Mouse (Mus musculus) forebrain, postnatal 0 days (tissue): Measurements from ENCODE around the gene Zwint. TPM values are rescaled to one million over a fixed set of nuclear protein-coding genes. Genes with fewer than 3 reads are reported as not detected.

Experiments
- ATAC-seq: fragments of 200-750 bp; cut with Nextera tagmentation; 2 replicates; pipeline ENCODE4 v1.8.0; 2017; ENCODE audit warnings: mild to moderate bottlenecking, moderate library complexity
- DNase-seq: peaks from one replicate; pipeline ENCODE4 v3.0.0-alpha.2; 2015
- H3K27ac ChIP-seq: fragments of 300-500 bp; sonication (generic); 2 replicates; pipeline ENCODE4 v1.5.1; 2014; ENCODE audit warnings: low read depth, mild to moderate bottlenecking, antibody characterized with exemption, low read length, moderate library complexity, mixed read lengths
- H3K27me3 ChIP-seq: fragments of 300-500 bp; sonication (generic); 2 replicates; pipeline ENCODE4 v1.6.1; 2014; ENCODE audit warnings: mild to moderate bottlenecking, low read length, mixed read lengths; ENCODE audit not compliant: insufficient read depth
- H3K36me3 ChIP-seq: fragments of 300-500 bp; sonication (generic); 2 replicates; pipeline ENCODE4 v1.6.1; 2014; ENCODE audit warnings: mild to moderate bottlenecking, moderate library complexity; ENCODE audit not compliant: insufficient read depth
- H3K4me1 ChIP-seq: fragments of 300-500 bp; sonication (generic); 2 replicates; pipeline ENCODE4 v1.6.1; 2014; ENCODE audit warnings: antibody characterized with exemption; ENCODE audit not compliant: insufficient read depth
- H3K4me2 ChIP-seq: fragments of 300-500 bp; sonication (generic); 2 replicates; pipeline ENCODE4 v1.6.1; 2014; ENCODE audit warnings: low read depth, mild to moderate bottlenecking, moderate library complexity
- H3K4me3 ChIP-seq: fragments of 300-500 bp; sonication (generic); 2 replicates; pipeline ENCODE4 v1.5.1; 2014; ENCODE audit warnings: low read depth, low read length, mixed read lengths
- H3K9ac ChIP-seq: fragments of 300-500 bp; sonication (generic); 2 replicates; pipeline ENCODE4 v1.6.1; 2014; ENCODE audit warnings: mild to moderate bottlenecking
- H3K9me3 ChIP-seq: fragments of 300-500 bp; sonication (generic); 2 replicates; pipeline ENCODE4 v1.6.1; 2016; ENCODE audit warnings: low read length
- CTCF ChIP-seq: sonication (generic); IDR thresholded peaks from 2 replicates; pipeline ENCODE4 v1.5.1; 2016; ENCODE audit warnings: antibody characterized with exemption, control low read depth, low read depth
- WGBS: fragments of 180-500 bp; shearing (Covaris S2); extraction: QIAGEN DNeasy Blood & Tissue Kit; methylation state at CpG from one replicate; pipeline ENCODE4 v1.1.7; 2014; 5-methylcytosine and 5-hydroxymethylcytosine counted together
- polyA plus RNA-seq: library from polyadenylated mRNA; unstranded; fragments of >200 nt; fragmentation: Nextera tagmentation; extraction: Ambion mirVana; gene quantifications from 2 replicates; pipeline ENCODE4 v1.2.1, GENCODE M21; 2015
- total RNA-seq: library from RNA; depleted of rRNA; stranded (reverse); fragments of >200 nt; gene quantifications from 2 replicates; pipeline ENCODE4 v1.2.3, GENCODE M21; 2014

Zwint gene
- total and polyA plus RNA-seq, 2 experiments from 2014 or later, result 751 to 943 TPM

DNA sequence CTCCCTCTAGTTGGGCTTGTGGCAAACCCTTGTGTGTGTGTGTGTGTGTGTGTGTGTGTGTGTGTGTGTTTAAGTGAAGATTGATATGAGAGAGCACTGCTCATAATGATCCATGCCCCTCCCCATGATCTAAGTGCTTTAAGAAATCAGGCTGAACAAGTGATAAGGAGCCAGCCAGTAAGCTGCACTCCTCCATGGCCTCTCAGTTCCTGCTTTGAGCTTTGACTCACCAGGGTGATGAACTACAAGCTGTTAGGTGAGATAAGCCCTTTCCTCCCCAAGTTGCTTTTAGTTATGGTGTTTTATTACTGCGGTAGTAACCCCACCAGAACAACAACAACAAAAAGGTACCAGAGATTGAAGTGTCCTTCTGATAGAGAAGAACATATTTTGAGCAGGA is 21.9 kb downstream of the Zwint start:
- WGBS, result 92% methylated on average over 1 of the region's 1 CpGs
- ATAC-seq, result no peak

DNA sequence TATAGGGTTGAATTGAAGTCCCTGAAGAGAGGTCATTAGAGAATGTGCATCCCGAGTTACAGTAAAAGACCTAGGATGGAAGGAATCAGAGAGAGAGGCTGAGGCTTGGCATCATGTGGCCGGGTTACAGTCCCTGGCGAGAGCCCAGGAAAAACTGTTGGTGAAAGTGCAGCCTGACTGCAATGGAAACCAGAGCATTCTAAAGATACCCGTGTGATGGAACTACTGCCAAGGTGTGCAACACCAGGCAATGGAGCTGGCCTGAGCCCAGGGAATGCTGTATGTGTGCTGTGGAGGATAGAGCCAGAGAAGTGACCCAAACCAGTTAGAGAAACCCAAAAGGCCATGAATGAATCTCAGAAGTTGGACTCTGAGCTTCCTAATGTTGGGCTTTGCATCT is 24.4 kb downstream of the Zwint start:
- 86% methylated on average over 4 of the region's 4 CpGs for WGBS
- peaks cover 6% of the 10 kb centered on the region for H3K36me3 ChIP-seq
- no peak overlapping the region for H3K27ac ChIP-seq
- no peak overlapping the region for H3K4me2 ChIP-seq
- no peak overlapping the region for H3K9ac ChIP-seq
- no peaks in the 10 kb centered on the region for H3K27me3 ChIP-seq
- ATAC-seq (no peak), DNase-seq (no peak)
- H3K4me1 ChIP-seq, result no peaks in the 10 kb centered on the region
- no peak overlapping the region for H3K4me3 ChIP-seq
- H3K9me3 ChIP-seq, result no peaks in the 10 kb centered on the region
- TF ChIP-seq CTCF, result no peak

More for the DNA sequence above, 21.9 kb downstream of the Zwint start:
- Histone ChIP-seq H3K27me3 (no peaks in the 10 kb centered on the region), H3K27ac (no peak overlapping the region), H3K9ac (no peak overlapping the region), H3K4me3 (no peak overlapping the region), H3K4me2 (no peak overlapping the region), H3K9me3 (no peaks in the 10 kb centered on the region), H3K36me3 (peaks cover 9% of the 10 kb centered on the region), H3K4me1 (no peaks in the 10 kb centered on the region)
- no peak for DNase-seq
- no peak for TF ChIP-seq CTCF

DNA sequence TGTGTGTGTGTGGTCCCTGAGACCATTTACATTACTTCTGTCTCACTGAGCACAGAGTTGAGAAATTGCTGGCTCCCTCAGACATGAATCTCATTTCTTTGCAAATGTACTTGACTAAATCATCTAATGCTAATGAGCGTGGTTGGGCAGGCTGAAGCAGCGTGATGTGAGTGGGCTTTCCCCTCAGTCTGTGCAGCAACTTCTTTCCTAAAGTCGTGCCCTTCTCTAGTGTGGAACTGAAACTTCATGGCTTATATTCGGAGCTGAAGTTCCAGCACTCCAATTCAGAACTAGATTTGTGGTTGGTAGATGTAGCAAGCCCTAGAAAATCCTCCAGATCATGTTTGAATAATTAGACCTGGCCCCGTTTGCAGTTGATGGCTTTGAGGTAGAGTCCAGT is 46.4 kb downstream of the Zwint start:
- WGBS, result 73% methylated on average over 5 of the region's 5 CpGs
- no peaks in the 10 kb centered on the region for H3K36me3 ChIP-seq
- no peak overlapping the region for H3K9ac ChIP-seq
- no peak overlapping the region for H3K27ac ChIP-seq
- TF ChIP-seq CTCF, result no peak
- no peak overlapping the region for H3K4me3 ChIP-seq
- no peaks in the 10 kb centered on the region for H3K9me3 ChIP-seq
- H3K4me2 ChIP-seq, result no peak overlapping the region
- ATAC-seq (no peak), DNase-seq (no peak)
- H3K27me3 ChIP-seq, result no peaks in the 10 kb centered on the region
- H3K4me1 ChIP-seq, result no peaks in the 10 kb centered on the region

DNA sequence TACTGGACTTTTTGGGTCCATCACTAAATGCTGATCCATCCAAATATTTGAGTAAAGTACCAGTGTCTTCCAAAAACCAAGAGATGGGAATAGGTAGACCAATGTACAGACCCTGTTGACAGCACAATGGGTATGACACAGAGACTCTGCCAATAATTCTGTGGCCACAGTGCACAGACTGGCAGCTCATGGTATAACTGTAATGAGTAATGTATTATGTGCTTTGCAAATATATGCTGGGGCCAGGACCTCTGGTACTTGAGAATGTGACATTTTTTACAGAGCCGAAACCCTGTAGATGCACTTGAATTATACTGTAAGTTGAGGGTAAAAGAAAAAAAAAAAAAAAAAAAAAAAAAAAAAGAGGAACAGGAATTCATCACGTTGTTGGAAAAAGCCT is 59.1 kb downstream of the Zwint start:
- DNase-seq (no peak), ATAC-seq (no peak)
- Histone ChIP-seq H3K27ac (no peak overlapping the region), H3K4me3 (no peak overlapping the region), H3K9me3 (no peaks in the 10 kb centered on the region), H3K4me2 (no peak overlapping the region), H3K27me3 (no peaks in the 10 kb centered on the region), H3K4me1 (no peaks in the 10 kb centered on the region), H3K9ac (no peak overlapping the region), H3K36me3 (no peaks in the 10 kb centered on the region)
- 60% methylated on average over 2 of the region's 2 CpGs for WGBS
- TF ChIP-seq CTCF, result no peak
